Mouse (Mus musculus) midbrain, embryonic 11.5 days (tissue): ENCODE results near the gene Hoxa6. TPM values are rescaled to one million over a fixed set of nuclear protein-coding genes. Genes with fewer than 3 reads are reported as not detected.

Source experiments
- ATAC-seq: fragments of 200-750 bp; cut with Nextera tagmentation; 2 replicates; pipeline ENCODE4 v1.8.0; 2017; ENCODE audit warnings: moderate TSS enrichment, moderate library complexity; ENCODE audit not compliant: low FRiP score
- DNase-seq: peaks from one replicate; pipeline ENCODE4 v3.0.0; 2015; ENCODE audit warnings: low spot score; ENCODE audit errors: missing footprints
- H3K27ac ChIP-seq: fragments of 300-500 bp; sonication (generic); 2 replicates; pipeline ENCODE4 v1.5.1; 2014; ENCODE audit warnings: low read depth, low read length
- H3K27me3 ChIP-seq: fragments of 300-500 bp; sonication (generic); 2 replicates; pipeline ENCODE4 v1.6.1; 2014; ENCODE audit warnings: mild to moderate bottlenecking, low read length, moderate library complexity, mixed read lengths; ENCODE audit not compliant: control insufficient read depth, insufficient read depth
- H3K36me3 ChIP-seq: fragments of 300-500 bp; sonication (generic); 2 replicates; pipeline ENCODE4 v1.6.1; 2014; ENCODE audit warnings: mild to moderate bottlenecking, low read length, moderate library complexity, mixed read lengths; ENCODE audit not compliant: control insufficient read depth, insufficient read depth
- H3K4me1 ChIP-seq: fragments of 300-500 bp; sonication (generic); 2 replicates; pipeline ENCODE4 v1.6.1; 2014; ENCODE audit warnings: low read length; ENCODE audit not compliant: control insufficient read depth, insufficient read depth
- H3K4me2 ChIP-seq: fragments of 300-500 bp; sonication (generic); 2 replicates; pipeline ENCODE4 v1.6.1; 2014; ENCODE audit warnings: mild to moderate bottlenecking, moderate library complexity
- H3K4me3 ChIP-seq: fragments of 300-500 bp; sonication (generic); 2 replicates; pipeline ENCODE4 v1.5.1; 2014; ENCODE audit warnings: low read depth, low read length
- H3K9ac ChIP-seq: fragments of 300-500 bp; sonication (generic); 2 replicates; pipeline ENCODE4 v1.6.1; 2014; ENCODE audit warnings: low read length
- H3K9me3 ChIP-seq: fragments of 300-500 bp; sonication (generic); 2 replicates; pipeline ENCODE4 v1.6.1; 2016; ENCODE audit warnings: low read length; ENCODE audit not compliant: control insufficient read depth
- WGBS: fragments of 180-500 bp; shearing (Covaris S2); extraction: QIAGEN DNeasy Blood & Tissue Kit; methylation state at CpG from one replicate; pipeline ENCODE4 v1.1.7; 2014; 5-methylcytosine and 5-hydroxymethylcytosine counted together
- polyA plus RNA-seq: library from polyadenylated mRNA; unstranded; fragments of >200 nt; fragmentation: Nextera tagmentation; extraction: Ambion mirVana; gene quantifications from 2 replicates; pipeline ENCODE4 v1.2.1, GENCODE M21; 2014

Hoxa6 gene
- polyA plus RNA-seq, 1 experiment from 2014 or later = not detected

DNA sequence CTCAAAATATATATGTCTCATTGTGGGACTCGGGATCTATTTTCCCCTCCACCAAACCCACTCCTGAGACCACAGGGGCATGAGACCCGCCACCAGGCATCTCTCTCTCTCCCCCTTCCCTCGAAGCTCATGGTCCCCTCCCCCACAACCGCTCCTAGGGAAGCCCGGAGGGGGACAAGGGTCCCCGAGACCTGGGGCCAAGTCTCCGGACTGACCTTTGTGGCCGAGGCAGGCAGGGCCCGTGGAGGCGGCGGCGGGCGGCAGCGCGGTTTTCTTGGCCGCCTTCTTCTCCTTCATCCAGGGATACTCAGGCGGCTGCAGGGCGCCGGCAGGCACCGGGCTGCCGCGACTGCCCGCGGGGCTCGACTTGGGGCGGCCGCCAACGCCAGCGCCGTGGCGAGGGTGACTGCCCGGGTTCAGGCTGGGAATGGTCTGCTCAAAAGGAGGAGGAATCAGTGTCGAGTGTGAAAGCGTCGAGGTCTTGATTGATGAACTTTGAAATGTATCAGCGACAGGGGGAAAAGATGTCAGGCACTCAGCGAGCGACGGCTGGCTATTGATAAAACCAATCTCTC is 44.4 kb downstream of the Hoxa6 start:
- DNase-seq (peak; percentile 96), ATAC-seq (no peak)
- no peak overlapping the region for H3K4me2 ChIP-seq
- H3K9ac ChIP-seq = no peak overlapping the region
- 0% methylated on average over 38 of the region's 39 CpGs for WGBS
- H3K4me3 ChIP-seq = no peak overlapping the region
- no peaks in the 10 kb centered on the region for H3K4me1 ChIP-seq
- no peaks in the 10 kb centered on the region for H3K9me3 ChIP-seq
- no peaks in the 10 kb centered on the region for H3K36me3 ChIP-seq
- peaks cover 97% of the 10 kb centered on the region for H3K27me3 ChIP-seq
- H3K27ac ChIP-seq = no peak overlapping the region

- H3K27me3 ChIP-seq = peaks cover 97% of the 10 kb centered on the region
- H3K36me3 ChIP-seq = no peaks in the 10 kb centered on the region
- under 1% methylated on average over 17 of the region's 17 CpGs for WGBS
- H3K27ac ChIP-seq = no peak overlapping the region
- H3K4me1 ChIP-seq = peaks cover 5% of the 10 kb centered on the region; the same call in 1 of the 2 replicates
- H3K4me3 ChIP-seq = no peak overlapping the region
- no peak overlapping the region for H3K4me2 ChIP-seq
- no peak overlapping the region for H3K9ac ChIP-seq
- H3K9me3 ChIP-seq = no peaks in the 10 kb centered on the region
- DNase-seq = peak; percentile 97
- no peak for ATAC-seq
These were observed 45.0 kb downstream of the Hoxa6 start for GRCm38 (mm10) chr6:52163366-52164031.

DNA sequence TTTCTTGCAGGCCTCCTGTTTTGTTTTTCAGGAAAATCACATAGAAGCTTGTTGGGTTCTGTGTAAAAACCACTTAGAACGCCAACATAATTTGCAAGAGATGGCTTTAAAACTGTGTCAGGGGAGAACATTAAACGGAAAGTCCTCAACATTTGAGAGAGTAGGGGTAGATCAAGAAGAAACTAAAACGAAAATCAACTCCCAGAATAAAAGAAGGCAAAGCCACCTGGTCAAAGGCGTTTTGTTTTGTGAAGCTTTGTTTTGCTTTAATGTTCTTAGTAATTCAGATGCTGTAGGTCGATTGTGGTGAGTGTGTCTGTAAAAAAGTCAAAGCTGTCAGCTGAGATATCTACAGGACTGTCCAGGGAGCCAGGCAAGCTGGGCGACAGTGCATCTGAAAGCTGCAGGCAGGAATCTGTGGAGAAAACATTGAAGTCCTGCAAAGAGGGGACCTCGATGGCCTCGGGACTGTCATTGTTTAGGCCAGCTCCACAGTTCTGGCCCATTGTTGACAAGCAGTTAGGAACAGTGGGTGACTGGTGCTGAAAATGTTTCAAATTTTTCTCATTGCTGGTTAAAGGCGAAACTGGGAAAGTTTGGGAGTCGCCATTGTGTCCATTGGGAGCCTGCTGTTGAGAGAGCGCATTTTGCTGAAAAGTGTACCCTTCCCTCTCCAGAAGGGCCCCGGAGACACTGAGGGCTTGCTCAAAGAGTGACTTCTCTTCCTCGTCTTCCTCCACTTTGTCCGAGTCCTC is 45.7 kb downstream of the Hoxa6 start:
- Histone ChIP-seq H3K4me3 (no peak overlapping the region), H3K27ac (no peak overlapping the region), H3K27me3 (peaks cover 97% of the 10 kb centered on the region), H3K36me3 (no peaks in the 10 kb centered on the region), H3K9me3 (no peaks in the 10 kb centered on the region), H3K4me2 (no peak overlapping the region), H3K4me1 (peaks cover 8% of the 10 kb centered on the region; the same call in 1 of the 2 replicates), H3K9ac (no peak overlapping the region)
- no peak for ATAC-seq
- under 1% methylated on average over 14 of the region's 14 CpGs for WGBS
- peak; percentile 97 for DNase-seq

GRCm38 (mm10) chr6:52162093-52162380 is 46.5 kb downstream of the Hoxa6 start:
- DNase-seq (no peak), ATAC-seq (no peak)
- H3K4me2 ChIP-seq = no peak overlapping the region
- H3K9ac ChIP-seq = no peak overlapping the region
- H3K27me3 ChIP-seq = peaks cover 97% of the 10 kb centered on the region
- H3K4me1 ChIP-seq = peaks cover 8% of the 10 kb centered on the region; the same call in 1 of the 2 replicates
- WGBS = 0% methylated on average over 1 of the region's 1 CpGs
- H3K36me3 ChIP-seq = no peaks in the 10 kb centered on the region
- H3K27ac ChIP-seq = no peak overlapping the region
- H3K4me3 ChIP-seq = no peak overlapping the region
- H3K9me3 ChIP-seq = no peaks in the 10 kb centered on the region

DNA sequence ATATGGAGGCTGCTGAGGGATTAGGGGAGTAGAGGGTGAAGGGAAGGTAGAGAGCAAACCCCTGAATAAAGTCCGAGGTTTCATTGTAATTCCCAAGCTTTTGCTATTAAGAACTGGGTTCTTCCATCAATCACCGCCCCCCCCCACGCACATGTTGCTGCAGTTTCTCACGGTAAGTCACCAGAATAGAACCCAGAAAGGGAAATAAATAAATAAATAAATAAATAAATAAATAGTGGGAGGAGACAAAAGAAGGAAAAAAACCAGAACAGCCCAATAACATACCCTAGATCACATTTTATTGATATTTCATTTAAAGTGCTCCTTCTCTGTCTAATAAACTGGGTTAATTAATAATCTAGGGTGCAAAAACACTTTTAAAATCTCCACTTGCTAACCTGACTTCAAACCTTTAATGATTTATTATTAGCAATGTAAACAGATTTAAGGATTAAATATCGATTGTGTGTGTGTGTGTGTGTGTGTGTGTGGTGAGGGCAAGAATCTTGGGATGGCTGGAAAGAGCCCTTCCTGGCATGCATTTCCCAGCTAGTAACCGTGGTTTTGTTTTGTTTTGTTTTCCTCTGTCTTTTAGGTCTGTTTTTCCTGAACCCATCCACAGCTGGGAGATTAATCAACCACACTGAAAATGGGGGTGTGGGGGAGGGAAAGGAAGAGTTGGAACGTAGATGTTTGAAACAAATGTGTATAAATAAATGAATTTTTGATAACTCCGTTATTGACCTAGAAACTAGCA is 47.0 kb downstream of the Hoxa6 start:
- no peaks in the 10 kb centered on the region for H3K9me3 ChIP-seq
- H3K4me3 ChIP-seq = no peak overlapping the region
- DNase-seq = peak; percentile 95
- no peaks in the 10 kb centered on the region for H3K36me3 ChIP-seq
- no peak overlapping the region for H3K9ac ChIP-seq
- 2% methylated on average over 8 of the region's 8 CpGs for WGBS
- H3K4me1 ChIP-seq = peaks cover 8% of the 10 kb centered on the region; the same call in 1 of the 2 replicates
- peaks cover 97% of the 10 kb centered on the region for H3K27me3 ChIP-seq
- H3K27ac ChIP-seq = no peak overlapping the region
- no peak for ATAC-seq
- H3K4me2 ChIP-seq = no peak overlapping the region

DNA sequence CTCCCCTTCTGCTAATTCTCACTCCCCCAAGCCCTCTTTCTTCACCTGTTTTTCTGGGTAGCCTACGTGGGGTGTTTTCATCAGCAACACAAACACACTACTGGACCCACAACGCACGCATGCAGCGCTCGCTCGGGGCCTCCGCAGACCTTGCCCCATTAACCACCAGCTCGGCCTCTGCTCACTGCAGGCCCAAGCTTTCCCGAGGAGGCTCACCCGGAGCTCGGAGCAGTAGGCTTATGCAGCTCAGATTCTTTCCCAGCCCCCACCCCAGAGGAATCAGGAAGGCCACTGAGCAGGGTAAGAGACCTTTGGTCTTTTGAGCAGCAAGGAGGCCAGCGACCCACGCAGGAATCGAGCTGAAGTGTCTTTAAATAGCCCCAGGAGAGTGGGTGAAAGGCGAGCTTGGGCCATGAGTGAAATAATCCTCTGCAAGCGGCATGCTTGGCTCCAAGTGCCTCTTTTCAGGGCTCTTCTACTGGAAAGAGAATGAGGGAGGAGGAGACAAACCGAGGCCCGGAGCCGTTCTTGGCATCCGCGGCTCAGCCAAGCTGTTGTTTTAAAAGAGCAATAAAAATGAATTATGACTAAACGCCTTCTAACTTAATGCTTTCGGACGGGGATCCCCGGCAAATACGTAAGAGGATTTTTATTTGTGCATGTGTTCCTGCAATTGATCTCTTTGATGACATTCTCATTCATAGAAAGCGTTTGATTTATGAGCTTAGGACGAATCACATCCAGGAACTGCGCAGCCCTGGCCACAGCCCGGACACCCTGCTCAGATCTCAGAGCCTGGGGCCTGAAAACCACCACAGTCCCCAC is 47.8 kb downstream of the Hoxa6 start:
- WGBS = 1% methylated on average over 30 of the region's 30 CpGs
- peaks cover 8% of the 10 kb centered on the region; the same call in 1 of the 2 replicates for H3K4me1 ChIP-seq
- no peak overlapping the region for H3K4me2 ChIP-seq
- H3K27me3 ChIP-seq = peaks cover 97% of the 10 kb centered on the region
- peak; percentile 96 for DNase-seq
- no peak for ATAC-seq
- H3K27ac ChIP-seq = no peak overlapping the region
- H3K9me3 ChIP-seq = no peaks in the 10 kb centered on the region
- no peak overlapping the region for H3K9ac ChIP-seq
- H3K4me3 ChIP-seq = no peak overlapping the region
- H3K36me3 ChIP-seq = no peaks in the 10 kb centered on the region

DNA sequence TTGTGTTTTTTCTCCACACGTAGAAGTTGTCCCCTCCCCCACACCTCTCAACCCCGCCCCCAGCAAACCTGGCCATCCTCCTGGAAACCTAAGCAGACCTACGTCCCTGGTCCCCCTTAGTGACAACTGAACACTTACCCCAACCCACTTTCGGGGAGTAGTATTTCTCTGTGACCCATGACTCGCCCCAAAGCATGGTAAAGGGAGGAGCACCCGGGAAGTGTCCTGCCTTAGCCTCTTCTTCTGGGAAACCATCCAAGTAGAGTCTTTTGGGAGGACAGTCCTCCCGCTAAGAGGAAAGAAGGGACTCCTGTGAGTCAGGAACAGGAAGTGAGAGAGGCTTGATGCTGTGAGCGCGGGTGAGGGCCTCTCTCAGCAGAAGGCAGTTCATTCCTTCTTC is 48.5 kb downstream of the Hoxa6 start:
- H3K9me3 ChIP-seq = no peaks in the 10 kb centered on the region
- WGBS = 4% methylated on average over 9 of the region's 9 CpGs
- no peak for ATAC-seq
- no peak overlapping the region for H3K4me2 ChIP-seq
- H3K36me3 ChIP-seq = no peaks in the 10 kb centered on the region
- no peak overlapping the region for H3K9ac ChIP-seq
- no peak overlapping the region for H3K4me3 ChIP-seq
- DNase-seq = peak; percentile 92
- no peak overlapping the region for H3K27ac ChIP-seq
- H3K4me1 ChIP-seq = peaks cover 8% of the 10 kb centered on the region; the same call in 1 of the 2 replicates
- H3K27me3 ChIP-seq = peaks cover 97% of the 10 kb centered on the region

GRCm38 (mm10) chr6:52159164-52159761 is 49.3 kb downstream of the Hoxa6 start:
- Histone ChIP-seq H3K9ac (no peak overlapping the region), H3K27me3 (peaks cover 97% of the 10 kb centered on the region), H3K4me1 (peaks cover 8% of the 10 kb centered on the region; the same call in 1 of the 2 replicates), H3K4me3 (peak overlapping the region; percentile 38; the same call in 1 of the 2 replicates), H3K27ac (no peak overlapping the region), H3K36me3 (no peaks in the 10 kb centered on the region), H3K4me2 (peak overlapping the region; percentile 73), H3K9me3 (no peaks in the 10 kb centered on the region)
- 0 out of 2 replicates have a peak, but pooled peaks have one; percentile 30 for ATAC-seq
- 1% methylated on average over 12 of the region's 12 CpGs for WGBS
- peak; percentile 90 for DNase-seq
